Mouse (Mus musculus) fat pad, adult 2 months (tissue): ENCODE results near the gene Desi2.
"Not testable (repeated sequence)": the region's sequence is repeated elsewhere in the genome, so short reads cannot be mapped to it uniquely, and the experiment has no call there.

Experiments
- DNase-seq: peaks from one replicate; pipeline ENCODE4 v3.0.0-alpha.2; 2011; ENCODE audit warnings: low read depth, low spot score; ENCODE audit errors: extremely low read depth

The Desi2 gene

DNA sequence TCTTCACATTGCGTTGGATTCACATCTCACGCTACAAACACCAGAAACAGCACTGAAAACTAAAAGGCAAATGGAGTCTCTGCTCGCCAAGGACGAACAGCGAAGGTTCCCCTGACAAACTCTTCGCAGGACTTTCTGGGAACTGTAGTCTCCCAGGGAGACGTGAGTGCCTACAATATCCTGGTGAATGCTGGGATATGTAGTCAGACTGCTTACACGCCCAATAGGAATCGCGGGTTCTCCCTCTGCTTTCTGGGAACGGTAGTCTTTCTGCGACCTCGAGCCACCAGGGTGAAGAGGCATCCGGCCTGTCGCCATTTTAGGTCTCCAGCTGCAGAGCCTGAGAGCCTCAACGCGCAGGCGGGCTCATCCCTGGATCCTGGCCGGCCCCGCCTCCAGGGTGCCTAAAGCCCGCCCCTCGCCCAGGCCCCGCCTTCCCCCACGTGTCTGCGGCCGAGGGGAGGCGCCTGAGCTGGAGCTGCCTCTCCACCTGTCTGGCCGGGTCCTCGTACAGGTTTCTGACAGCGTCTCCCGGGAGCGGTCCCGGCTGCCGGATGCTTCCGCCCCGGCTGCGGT lies at the start of gene Desi2:
TSS of gene Desi2 (plus strand) at position 202 of the 576 bp plus-strand sequence.
- DNase-seq = peak; percentile 90

GRCm38 (mm10) chr1:178146513-178146912 lies 40.7 kb upstream of the Desi2 start:
- DNase-seq = not testable (repeated sequence)

DNA sequence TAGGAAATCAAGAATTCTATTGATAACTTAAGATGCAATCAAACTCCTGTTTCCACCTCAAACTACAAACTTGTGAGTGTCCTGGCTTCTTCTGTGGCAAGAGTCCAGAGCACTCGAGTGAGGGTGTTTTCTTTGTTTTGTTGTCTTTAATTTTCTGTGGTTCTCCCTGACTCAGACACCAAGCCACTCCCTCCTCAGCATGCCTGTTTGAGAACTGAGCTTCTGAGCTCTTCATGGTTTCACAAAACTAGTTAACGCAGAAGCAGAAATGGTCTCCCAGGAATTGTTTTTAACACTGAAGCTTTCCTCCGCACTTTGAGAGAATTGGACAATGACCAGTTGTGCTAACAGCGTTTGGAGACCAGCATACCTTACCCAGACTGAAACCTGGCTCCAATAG lies 40.3 kb upstream of the Desi2 start:
- DNase-seq = not testable (repeated sequence)

DNA sequence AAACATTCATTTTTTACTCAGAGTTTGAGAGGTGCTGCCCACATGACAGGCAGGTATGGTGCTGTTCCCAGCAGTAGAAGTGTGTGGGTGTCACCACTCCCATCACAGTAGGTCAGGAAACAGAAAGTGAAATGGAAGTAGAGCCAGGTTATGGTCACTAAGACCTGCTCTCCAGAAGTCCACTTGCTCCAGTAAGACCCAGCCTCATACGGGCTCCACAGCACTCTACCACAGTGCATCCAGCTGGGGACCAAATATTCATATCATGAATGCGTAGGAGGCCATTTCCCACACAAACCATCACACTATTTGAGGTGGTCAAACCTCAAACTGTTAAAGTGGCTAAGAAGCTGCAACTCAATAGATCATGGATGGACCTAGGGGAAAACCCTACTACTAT lies 5.0 kb upstream of the Desi2 start:
- DNase-seq = no peak

- DNase-seq = no peak
Observed at GRCm38 (mm10) chr1:178185591-178185990, 1.6 kb upstream of the Desi2 start.

DNA sequence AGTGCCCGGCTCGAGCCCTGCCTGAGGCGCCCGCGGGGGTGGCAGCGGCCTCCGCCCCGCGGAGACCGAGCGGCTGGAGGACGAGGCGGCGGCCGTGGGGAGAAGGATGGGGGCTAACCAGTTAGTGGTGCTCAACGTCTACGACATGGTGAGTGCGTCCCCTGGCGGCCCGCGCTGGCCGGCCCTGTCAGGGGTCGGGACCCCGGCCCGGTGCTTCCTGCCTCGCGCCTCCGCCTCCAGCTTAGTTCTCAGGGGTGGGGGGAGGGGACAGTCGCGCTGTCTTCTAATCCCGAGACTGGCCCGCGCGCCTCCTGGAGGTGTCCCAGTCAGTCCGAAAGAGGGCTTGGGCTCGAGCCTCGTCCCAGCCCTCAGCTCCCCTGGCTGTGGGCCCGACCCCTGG lies 593 bp downstream of the Desi2 start:
- DNase-seq = not testable (repeated sequence)

DNA sequence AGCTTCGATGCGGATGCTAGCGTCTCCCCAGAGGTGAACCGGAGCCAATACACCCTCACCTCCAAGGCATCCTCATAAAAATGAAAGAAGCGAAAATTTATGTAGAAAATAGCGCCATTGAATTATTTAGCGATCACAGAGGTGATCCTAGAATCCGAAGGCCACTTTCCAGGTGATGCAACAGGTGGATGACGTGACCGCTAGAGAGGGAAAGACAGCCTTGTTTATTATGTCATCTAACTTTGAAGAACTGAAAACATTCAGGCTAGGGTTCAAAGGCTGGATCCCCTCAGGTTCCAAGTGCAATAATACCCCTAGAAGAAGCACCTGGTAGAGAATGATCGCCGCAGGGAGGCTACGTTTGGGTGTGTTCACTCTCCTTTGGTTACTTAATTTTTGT lies 1.2 kb downstream of the Desi2 start:
- DNase-seq = no peak

DNA sequence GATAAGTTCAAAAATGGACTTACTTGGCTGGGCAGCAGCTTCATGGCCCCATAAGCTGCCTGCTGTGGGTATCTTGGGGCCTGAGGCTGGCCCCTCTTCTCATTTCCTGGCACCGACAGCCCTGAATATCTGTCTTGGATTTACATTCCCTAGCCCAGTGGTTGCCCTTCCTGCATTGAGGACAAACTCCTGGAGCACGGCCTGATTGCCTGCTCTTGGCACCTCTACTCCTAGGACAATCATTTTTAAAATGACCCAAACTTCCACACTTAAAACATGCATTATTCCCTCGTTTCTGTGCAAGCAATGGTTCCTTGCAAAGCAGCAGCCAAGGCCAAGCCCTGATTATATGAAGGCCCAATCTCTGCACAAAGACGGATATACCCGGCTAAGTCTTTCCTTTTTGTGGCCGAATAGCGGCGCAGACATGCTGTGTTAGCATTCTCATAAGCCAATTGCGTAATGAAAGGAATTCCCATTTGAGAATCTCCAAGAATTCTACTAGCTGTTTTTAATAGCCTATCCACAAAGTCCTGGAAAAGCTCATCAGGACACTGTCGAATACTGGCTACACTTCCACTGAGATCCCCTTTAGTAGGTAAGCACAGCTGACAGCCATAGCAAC lies 18.6 kb downstream of the Desi2 start:
- no peak for DNase-seq

GRCm38 (mm10) chr1:178207856-178208255 lies 20.6 kb downstream of the Desi2 start:
- DNase-seq = not testable (repeated sequence)

DNA sequence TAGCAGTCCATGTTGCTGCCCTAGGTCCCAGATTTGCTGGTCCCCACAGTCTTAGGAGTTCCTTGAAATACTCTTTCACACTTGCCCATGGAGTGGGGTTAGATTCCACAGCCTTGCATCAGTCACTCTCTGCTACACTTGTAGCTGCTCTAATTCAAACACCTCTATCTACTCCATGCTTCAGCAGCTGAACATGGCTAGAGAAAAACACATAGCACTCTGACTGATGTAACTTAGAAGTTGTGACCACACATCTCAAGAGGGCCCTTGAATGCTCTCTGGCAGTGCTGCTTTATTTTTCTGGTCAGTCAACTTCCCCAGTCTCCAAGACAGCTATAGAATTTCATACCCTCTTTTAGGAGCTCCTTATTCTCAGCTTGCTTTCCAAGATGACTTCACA lies 22.7 kb downstream of the Desi2 start:
- no peak for DNase-seq

- DNase-seq = no peak
Observed at GRCm38 (mm10) chr1:178217157-178217556, 29.9 kb downstream of the Desi2 start.

DNA sequence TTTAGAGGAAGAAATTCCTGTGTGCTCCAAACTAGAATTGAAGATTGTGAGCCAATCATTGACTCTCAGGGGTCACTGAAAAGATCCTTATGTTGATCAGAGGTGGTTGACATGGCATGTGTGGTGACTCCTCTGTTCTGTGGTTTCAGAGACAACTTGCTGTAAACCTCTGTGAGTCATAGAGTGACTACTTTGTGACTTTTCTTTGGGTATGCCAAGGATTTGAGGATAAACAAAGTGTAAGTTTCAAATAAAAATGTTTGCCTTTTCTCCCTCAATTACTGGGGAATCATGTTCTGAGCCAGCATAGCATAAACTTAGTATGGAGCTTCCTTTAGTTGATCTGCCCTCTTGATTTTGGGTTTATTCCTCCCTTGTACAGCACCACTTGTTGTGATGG lies 31.1 kb downstream of the Desi2 start:
- DNase-seq = no peak

GRCm38 (mm10) chr1:178219166-178220077 lies 32.2 kb downstream of the Desi2 start:
- peak; percentile 18 for DNase-seq

DNA sequence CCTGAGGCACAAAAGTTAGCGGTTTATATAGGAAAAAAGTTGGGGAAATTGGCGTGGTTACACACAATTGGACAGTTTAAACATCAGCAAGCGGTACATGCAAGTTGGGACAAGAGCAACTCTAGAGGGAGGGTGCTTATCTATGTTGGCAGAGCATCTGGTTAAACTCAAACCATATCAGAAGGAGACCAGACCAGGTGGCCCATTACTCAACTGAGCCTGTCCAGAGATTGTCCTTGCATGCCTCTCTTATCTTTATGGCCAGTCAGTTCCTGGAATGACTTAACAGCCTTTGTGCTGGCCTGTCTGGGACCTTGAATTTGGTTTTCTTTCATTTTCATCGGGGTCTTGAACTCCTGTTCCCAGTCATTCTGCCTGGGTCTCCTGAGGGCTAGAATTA lies 41.7 kb downstream of the Desi2 start:
- DNase-seq = not testable (repeated sequence)

DNA sequence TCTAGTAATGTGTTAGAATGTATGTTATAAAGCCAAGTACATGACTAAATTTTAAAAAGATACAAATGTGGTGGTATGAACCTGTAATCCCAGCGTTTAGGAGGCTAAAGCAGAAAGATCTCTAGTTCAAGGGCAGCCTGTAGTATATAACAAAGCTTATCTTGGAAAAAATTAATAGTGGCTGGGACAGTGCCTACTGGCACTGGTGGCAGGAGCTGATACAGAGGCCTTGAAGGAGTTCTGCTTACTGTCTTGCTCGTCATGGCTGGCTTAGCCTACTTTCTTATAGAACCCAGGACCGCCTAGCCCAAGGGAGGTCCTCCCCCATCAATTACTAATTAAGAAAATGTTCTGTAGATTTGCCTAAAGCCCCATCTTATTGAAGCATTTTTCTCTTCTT lies 46.9 kb downstream of the Desi2 start:
- DNase-seq = no peak

DNA sequence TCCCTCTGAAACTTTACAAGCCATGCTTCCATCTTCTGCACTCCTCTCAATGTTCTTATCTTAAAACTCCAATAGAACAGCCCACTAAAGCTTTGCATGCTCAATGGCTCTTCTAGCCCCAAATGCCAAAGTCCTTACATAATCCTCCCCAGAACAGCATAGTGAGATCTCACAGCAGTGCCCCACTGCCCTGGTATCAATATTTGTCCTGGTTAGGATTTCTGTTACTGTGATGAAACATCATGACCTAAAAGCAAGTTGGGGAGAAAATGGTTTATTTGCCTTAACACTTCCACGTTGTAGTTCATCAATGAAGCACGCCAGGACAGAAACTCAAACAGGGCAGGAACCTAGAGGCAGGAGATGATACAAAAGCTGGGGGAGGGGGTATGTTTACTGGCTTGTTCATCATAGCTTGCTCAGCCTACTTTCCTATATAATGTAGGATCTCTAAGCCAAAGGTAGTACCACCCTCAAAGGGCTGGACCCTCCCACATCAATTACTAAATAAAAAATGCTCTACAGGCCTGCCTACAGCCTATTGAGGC lies 48.8 kb downstream of the Desi2 start:
- DNase-seq = no peak

GRCm38 (mm10) chr1:178238676-178239075 lies 51.5 kb downstream of the Desi2 start:
- DNase-seq = no peak

DNA sequence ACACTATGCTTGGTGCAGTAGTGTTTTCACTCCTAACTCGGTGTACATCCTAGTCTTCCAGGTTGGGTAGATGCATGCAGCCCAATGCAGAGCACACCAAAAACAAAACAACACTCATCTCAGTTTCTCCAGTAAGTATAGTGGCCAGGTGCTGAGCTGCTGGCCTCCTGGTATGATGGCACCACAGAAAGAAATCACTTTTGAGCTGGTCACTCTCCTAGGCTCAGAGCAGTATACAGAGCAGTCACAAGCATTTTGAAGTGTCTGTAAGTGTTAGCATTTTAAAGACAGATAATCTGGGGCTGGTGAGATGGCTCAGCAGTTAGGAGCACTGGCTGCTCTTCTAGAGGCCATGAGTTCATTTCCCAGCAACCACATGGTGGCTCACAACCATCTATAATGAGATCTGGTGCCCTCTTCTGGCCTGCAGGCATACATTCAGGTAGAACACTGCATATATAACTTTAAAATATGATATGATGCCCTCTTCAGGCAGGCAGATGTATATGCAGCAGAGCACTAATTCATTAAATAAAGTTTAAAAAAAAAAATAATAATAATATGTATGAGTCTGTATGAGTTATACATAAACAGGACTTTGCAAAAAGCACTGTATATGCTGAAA lies 54.8 kb downstream of the Desi2 start:
- no peak for DNase-seq

DNA sequence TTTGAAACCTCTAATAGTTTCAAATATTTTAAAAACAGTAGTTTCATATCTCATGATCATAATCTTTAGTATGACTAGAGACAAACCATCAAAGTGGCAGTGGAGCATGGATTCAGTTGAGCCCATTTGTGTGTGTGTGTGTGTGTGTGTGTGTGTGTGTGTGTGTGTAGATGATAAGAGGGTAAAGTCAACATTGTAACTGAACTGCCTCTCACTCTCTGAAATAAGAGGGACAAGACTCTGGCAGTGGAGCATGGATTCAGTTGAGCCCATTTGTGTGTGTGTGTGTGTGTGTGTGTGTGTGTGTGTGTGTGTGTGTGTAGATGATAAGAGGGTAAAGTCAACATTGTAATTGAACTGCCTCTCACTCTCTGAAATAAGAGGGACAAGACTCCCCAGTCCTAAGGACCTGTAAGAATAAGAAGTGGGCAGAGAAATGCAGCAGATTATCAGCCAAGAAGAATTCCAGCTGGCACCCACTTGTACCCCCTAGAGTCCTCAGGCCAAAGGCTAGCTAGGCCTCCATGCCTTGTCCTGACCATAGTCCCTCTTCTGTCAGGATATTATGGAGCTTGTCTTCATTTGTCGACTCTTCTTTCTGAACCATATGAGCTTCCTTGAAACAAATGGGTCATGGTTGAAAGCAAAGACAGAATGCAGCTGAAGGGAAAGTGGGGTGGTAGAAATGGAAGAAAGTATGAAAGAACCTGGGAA lies 61.0 kb downstream of the Desi2 start:
- no peak for DNase-seq

DNA sequence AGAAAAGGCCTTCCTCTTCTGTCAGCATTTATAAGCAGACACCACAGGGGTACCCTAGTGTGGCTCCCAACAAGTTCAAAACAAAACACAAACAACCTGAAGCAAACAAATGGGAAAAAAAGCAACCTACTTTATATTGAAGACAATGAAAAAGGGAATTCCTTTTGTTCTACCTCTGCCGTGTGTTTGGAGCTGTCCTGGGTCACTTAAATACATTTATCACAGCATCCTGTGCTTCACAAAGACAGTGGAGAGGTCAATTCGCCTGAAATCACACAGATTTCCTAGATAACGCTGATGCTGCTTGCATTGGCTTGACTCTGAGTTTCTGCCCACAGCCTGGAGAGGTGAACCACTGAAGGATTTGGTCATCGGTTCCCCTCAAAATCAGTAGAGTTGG lies 67.4 kb downstream of the Desi2 start:
- no peak for DNase-seq

DNA sequence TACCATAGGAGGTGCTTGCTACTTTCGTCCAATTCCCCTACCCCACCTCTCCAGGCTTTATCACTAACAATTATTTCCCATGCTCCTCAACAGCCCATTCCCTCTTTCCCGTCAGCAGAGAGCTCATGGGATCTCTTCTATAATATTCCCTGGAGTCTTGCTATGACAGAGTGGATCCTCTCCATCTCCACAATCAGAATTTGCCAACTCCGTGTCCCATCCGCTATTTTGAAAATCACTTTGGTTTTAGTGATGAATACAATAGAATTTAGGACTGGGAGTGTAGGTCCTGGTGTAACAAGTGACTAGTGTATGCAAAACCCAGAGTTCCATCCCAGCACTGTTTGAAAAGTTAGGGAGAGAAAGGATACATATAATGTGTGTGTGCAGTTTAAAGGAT lies 69.1 kb downstream of the Desi2 start:
- DNase-seq = no peak
